Mouse (Mus musculus): ENCODE measurements around the gene Nkiras1.
A peak's percentile ranks its signal among the peaks of the same experiment; 100 is the strongest.

DNA sequence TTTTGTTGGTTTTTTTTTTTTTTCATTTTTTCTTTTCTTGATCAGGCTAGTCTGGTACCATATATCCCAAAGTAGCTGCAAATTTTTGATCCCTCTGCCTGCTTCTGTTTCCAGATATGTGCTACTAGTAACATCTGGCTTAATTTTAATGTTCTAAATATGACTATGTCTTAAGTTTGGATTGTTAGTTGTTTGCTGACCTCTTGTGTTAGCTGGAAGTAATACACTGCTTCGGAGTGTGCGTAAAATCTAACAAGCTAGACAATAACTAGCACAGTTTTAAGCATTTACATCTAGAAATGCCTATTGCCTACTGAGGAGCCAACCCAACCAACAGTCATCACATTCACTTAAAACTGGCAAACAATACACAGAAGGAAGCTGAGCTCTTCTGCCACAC is 13.6 kb downstream of the Nkiras1 start:
- TF ChIP-seq CTCF (IDR thresholded peaks at IDR 0.05; ENCODE audit: borderline replicate concordance, insufficient read depth, low read depth, low read length) (peak; percentile 29; the same call in 1 of the 2 replicates), POLR2A (IDR thresholded peaks at IDR 0.05; ENCODE audit: borderline replicate concordance, insufficient read depth, low read length) (no peak)

Measured in cerebellum, adult 2 months (tissue).